Mouse (Mus musculus) megakaryocyte, embryonic 14.5 days (primary cell): ENCODE measurements around the gene Ddx6.

Experiments used
- FLI1 ChIP-seq: IDR thresholded peaks from 2 replicates; pipeline ENCODE4 v1.6.1; 2012; ENCODE audit warnings: low read length, inconsistent platforms, mixed read lengths
- GATA1 ChIP-seq: IDR thresholded peaks from 3 replicates; pipeline ENCODE4 v1.6.1; 2012; ENCODE audit warnings: mixed read lengths, low read length, inconsistent platforms, borderline replicate concordance

- TF ChIP-seq GATA1: no peak
- TF ChIP-seq FLI1: no peak
These were observed 83.3 kb downstream of the Ddx6 start for GRCm38 (mm10) chr9:44688013-44688412.
